Mouse (Mus musculus) heart, embryonic 15.5 days (tissue): ENCODE data around the gene Dnajc21. TPM values are rescaled to one million over a fixed set of nuclear protein-coding genes. Genes with fewer than 3 reads are reported as not detected.

Experiments used
- ATAC-seq: fragments of 200-750 bp; cut with Nextera tagmentation; replicated peaks from 2 replicates; pipeline ENCODE4 v1.8.0; 2017; ENCODE audit warnings: low read depth, moderate TSS enrichment; ENCODE audit not compliant: insufficient number of reproducible peaks, insufficient read depth, low FRiP score
- H3K27ac ChIP-seq: fragments of 300-500 bp; sonication (generic); 2 replicates; pipeline ENCODE4 v1.5.1; 2015; ENCODE audit warnings: mild to moderate bottlenecking, inconsistent platforms
- H3K27me3 ChIP-seq: fragments of 300-500 bp; sonication (generic); 2 replicates; pipeline ENCODE4 v1.6.1; 2015; ENCODE audit warnings: inconsistent platforms
- H3K36me3 ChIP-seq: fragments of 300-500 bp; sonication (generic); 2 replicates; pipeline ENCODE4 v1.6.1; 2015; ENCODE audit warnings: mild to moderate bottlenecking, inconsistent platforms
- H3K4me1 ChIP-seq: fragments of 300-500 bp; sonication (generic); replicated peaks from 2 replicates; pipeline ENCODE4 v1.6.1; 2015; ENCODE audit warnings: inconsistent platforms
- H3K4me2 ChIP-seq: fragments of 300-500 bp; sonication (generic); 2 replicates; pipeline ENCODE4 v1.6.1; 2015; ENCODE audit warnings: inconsistent platforms, mild to moderate bottlenecking, moderate library complexity
- H3K4me3 ChIP-seq: fragments of 300-500 bp; sonication (generic); 2 replicates; pipeline ENCODE4 v1.5.1; 2015; ENCODE audit warnings: mild to moderate bottlenecking, inconsistent platforms
- H3K9ac ChIP-seq: fragments of 300-500 bp; sonication (generic); 2 replicates; pipeline ENCODE4 v1.6.1; 2015; ENCODE audit warnings: mild to moderate bottlenecking, inconsistent platforms
- H3K9me3 ChIP-seq: fragments of 300-500 bp; sonication (generic); replicated peaks from 2 replicates; pipeline ENCODE4 v1.6.1; 2016; ENCODE audit warnings: inconsistent platforms
- WGBS: fragments of 180-500 bp; shearing (Covaris S2); methylation state at CpG from one replicate; pipeline ENCODE4 v1.1.7; 2015; ENCODE audit warnings: mixed read lengths; 5-methylcytosine and 5-hydroxymethylcytosine counted together
- polyA plus RNA-seq: library from polyadenylated mRNA; unstranded; fragments of >200 nt; fragmentation: Nextera tagmentation; extraction: Ambion mirVana; gene quantifications from 2 replicates; pipeline ENCODE4 v1.2.1, GENCODE M21; 2015

The Dnajc21 gene
- polyA plus RNA-seq, 1 experiment from 2014 or later, result 9.6 TPM

DNA sequence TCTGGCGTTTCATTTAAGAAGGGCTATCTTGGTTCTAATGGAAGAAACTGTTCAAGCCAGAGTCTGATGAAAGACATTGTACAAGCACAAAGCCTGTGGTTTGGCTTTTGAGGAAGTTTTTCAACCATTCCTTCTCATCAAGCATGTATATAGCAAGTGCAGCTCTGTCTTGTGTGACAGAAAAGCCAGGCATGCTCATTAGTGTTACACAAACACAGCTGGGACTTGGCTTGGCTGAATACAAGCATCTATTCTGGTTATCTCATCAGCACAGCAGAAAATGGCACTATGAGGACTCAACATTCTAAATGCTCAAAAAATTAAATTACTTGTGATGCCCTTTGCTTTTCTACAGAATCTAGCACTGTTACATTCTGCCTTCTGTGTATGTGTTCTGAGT is 33.4 kb downstream of the Dnajc21 start:
- Histone ChIP-seq H3K4me3 (no peak overlapping the region), H3K9ac (no peak overlapping the region), H3K36me3 (no peaks in the 10 kb centered on the region), H3K9me3 (no peaks in the 10 kb centered on the region), H3K4me2 (no peak overlapping the region), H3K4me1 (no peaks in the 10 kb centered on the region), H3K27ac (no peak overlapping the region), H3K27me3 (no peaks in the 10 kb centered on the region)
- 65% methylated on average over 1 of the region's 1 CpGs for WGBS
- no peak for ATAC-seq

DNA sequence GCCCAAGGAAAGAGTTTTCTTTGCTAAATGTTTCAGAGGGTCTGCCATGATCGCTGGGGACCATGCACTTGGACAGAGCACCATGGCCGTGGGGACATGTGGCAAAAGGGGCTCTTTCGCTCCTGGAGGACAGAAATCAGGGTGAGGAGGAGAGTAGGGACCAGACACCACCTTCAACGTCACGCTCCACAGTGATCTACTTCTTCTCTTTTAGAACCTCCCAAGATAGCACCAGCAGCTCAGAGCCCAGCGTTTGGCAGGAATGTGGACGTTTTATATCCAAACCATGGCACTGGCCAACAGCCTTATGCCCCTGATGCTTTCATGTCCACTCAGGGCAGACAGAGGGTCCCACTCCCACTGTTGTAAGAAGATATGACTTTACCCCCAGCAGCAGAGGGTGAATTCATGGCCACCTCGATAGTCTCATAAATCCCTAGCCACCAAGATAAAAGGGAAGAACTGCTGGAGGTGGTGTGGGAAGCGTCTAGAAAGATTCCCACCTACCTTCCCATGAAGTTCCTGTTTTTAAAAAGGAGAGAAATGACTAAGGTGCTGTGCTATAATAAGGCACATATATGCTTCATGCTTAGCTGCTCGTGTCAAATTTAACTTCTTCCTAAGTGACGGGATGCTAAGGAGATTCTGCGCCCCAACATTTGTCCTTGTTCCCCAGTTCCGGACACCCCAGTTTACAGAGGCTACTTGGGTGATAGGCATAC is 43.6 kb downstream of the Dnajc21 start:
- Histone ChIP-seq H3K27ac (no peak overlapping the region), H3K4me1 (no peaks in the 10 kb centered on the region), H3K4me2 (no peak overlapping the region), H3K4me3 (no peak overlapping the region), H3K9me3 (no peaks in the 10 kb centered on the region), H3K36me3 (no peaks in the 10 kb centered on the region), H3K9ac (no peak overlapping the region), H3K27me3 (no peaks in the 10 kb centered on the region)
- 83% methylated on average over 13 of the region's 13 CpGs for WGBS
- ATAC-seq, result no peak

DNA sequence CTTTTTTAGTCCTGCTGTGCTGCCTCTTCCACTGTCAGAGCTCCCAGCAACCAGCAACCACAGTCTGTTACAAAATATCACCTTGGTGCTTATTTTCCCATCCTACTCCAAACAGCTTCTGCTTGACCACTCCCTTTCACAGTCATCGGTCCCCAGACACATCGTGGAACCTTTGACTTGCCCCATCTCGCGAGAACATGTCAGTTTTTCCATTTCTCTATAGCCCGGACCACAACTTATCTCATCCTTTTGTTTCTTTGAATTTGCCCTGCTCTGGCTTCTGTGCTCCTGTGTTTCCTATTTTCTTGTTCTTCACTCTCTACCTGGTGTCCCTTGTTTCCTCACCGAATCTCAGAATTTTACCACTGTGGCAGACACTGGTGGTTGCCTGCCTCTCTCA is 44.2 kb downstream of the Dnajc21 start:
- no peaks in the 10 kb centered on the region for H3K4me1 ChIP-seq
- no peak overlapping the region for H3K4me3 ChIP-seq
- H3K27ac ChIP-seq, result no peak overlapping the region
- no peak for ATAC-seq
- H3K9me3 ChIP-seq, result no peaks in the 10 kb centered on the region
- H3K27me3 ChIP-seq, result no peaks in the 10 kb centered on the region
- no peak overlapping the region for H3K4me2 ChIP-seq
- no peaks in the 10 kb centered on the region for H3K36me3 ChIP-seq
- H3K9ac ChIP-seq, result no peak overlapping the region
- 75% methylated on average over 6 of the region's 6 CpGs for WGBS

DNA sequence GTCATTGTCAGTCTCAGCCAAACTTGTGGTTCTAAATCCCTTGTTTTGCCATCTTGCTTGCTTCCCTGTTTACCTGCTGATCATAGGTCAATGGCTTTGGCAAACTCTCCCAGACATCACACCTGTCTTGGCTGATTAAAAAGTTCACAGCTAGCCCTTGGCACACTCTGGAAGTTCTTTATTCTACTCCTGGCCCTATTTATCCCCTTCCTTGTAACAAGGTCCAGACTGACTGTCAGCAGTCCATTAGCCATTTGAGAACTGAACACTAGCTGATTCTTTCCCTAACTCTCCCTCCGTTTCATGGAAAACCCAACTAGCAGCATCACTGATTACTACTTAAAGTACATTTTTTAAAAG is 48.6 kb downstream of the Dnajc21 start:
- no peaks in the 10 kb centered on the region for H3K36me3 ChIP-seq
- no peak for ATAC-seq

DNA sequence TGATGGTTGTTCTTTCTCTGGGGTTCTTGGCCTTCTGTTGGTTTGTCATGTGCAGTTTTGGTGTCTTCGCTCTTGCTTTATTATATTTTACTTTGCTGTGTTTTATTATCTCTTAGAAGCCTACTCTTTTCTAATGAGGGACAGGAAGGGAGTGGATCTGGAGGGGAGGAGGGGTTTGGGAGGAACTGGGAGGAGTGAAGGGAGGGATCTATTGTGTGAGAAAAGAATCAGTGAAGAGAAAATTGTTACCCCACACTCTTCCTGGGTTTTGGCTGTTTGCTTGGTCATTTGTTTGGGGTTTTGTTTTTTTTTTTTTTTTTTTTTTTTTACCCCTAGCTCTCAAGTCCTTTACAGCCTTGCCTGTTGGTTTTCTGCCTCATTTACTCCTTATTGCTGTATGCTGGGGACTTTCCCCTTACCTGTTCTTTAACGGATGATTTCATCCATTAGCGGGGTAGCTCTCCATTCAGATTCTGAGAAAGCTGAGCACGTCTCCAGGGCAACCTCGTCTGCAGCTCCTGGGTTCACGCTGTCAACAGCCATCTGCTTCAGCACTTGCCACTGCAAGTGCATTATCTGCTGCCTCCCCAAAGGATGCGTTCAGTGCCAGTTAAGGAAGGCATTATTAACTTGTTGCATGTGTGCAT is 49.1 kb downstream of the Dnajc21 start:
- no peak overlapping the region for H3K4me3 ChIP-seq
- 34% methylated on average over 7 of the region's 7 CpGs for WGBS
- no peak overlapping the region for H3K9ac ChIP-seq
- H3K27me3 ChIP-seq, result no peaks in the 10 kb centered on the region
- no peak for ATAC-seq
- no peaks in the 10 kb centered on the region for H3K4me1 ChIP-seq
- H3K4me2 ChIP-seq, result no peak overlapping the region
- no peaks in the 10 kb centered on the region for H3K9me3 ChIP-seq
- no peaks in the 10 kb centered on the region for H3K36me3 ChIP-seq
- no peak overlapping the region for H3K27ac ChIP-seq

More for the DNA sequence above, 48.6 kb downstream of the Dnajc21 start:
- Histone ChIP-seq H3K27me3 (no peaks in the 10 kb centered on the region), H3K4me3 (no peak overlapping the region), H3K9me3 (no peaks in the 10 kb centered on the region), H3K27ac (no peak overlapping the region), H3K4me2 (no peak overlapping the region), H3K9ac (no peak overlapping the region), H3K4me1 (no peaks in the 10 kb centered on the region)
- 66% methylated on average over 1 of the region's 1 CpGs for WGBS

DNA sequence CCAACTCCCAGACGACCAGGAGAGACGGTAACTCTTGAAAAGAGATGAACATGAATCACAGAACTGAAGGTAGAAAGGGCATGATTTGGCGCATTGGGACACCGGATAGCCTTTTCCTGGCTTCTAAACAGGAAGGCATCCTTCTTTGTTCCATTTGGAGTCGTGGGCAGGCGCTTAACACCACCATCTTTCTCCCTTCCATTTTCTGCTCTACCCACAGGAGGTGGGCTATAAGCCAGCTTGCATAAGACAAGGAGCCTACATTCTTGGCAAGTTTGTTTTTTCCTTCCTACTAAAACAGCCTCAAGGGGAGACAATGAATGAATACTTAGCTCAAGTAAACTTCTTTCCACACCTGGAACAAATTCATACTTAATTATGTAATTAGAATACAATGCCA is 56.7 kb downstream of the Dnajc21 start:
- Histone ChIP-seq H3K9me3 (no peaks in the 10 kb centered on the region), H3K27me3 (no peaks in the 10 kb centered on the region), H3K4me2 (no peak overlapping the region), H3K27ac (no peak overlapping the region), H3K4me1 (no peaks in the 10 kb centered on the region), H3K4me3 (no peak overlapping the region), H3K9ac (no peak overlapping the region), H3K36me3 (no peaks in the 10 kb centered on the region)
- 87% methylated on average over 6 of the region's 6 CpGs for WGBS
- no peak for ATAC-seq

DNA sequence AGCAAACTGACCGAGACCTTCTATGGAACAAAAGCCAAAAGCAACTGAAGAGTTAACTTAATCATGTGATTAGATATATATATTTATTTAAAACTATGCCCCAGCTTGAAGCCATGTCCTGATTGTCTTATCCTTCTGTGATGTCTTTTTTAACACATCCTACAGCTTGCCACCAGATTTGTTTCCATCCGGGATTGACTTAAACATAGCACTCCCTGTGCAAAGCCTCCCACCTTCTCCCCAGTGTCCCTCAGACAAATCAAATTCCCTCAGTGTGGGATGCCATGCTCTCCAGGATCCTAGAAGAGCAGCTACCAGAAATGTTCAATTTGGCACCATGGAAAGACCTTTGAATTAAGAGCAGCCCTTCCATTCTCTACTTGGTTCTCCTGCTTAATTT is 59.4 kb downstream of the Dnajc21 start:
- no peak overlapping the region for H3K4me2 ChIP-seq
- no peaks in the 10 kb centered on the region for H3K36me3 ChIP-seq
- H3K9me3 ChIP-seq, result no peaks in the 10 kb centered on the region
- no peaks in the 10 kb centered on the region for H3K4me1 ChIP-seq
- H3K4me3 ChIP-seq, result no peak overlapping the region
- no peak overlapping the region for H3K9ac ChIP-seq
- 80% methylated on average over 2 of the region's 2 CpGs for WGBS
- H3K27ac ChIP-seq, result no peak overlapping the region
- no peak for ATAC-seq
- no peaks in the 10 kb centered on the region for H3K27me3 ChIP-seq

DNA sequence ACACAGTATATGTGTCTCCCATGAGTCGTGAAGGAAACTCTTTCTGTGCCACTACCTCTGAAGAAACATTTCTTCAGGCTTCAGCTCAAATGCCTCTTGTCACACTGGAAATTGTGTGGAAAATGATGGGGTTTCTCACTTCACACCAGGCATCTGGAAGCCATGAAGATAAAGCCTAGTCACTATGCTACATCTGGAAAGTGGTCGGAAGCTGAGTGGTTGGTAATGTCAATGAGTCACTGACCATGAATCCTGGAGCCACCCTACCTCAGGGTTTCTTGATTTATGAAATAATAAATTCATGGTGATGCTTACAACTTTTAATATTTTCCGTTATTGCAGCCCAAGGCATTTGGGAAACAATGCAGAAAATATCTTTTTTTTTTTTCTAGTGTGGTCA is 60.5 kb downstream of the Dnajc21 start:
- H3K4me3 ChIP-seq, result no peak overlapping the region
- no peaks in the 10 kb centered on the region for H3K36me3 ChIP-seq
- no peaks in the 10 kb centered on the region for H3K9me3 ChIP-seq
- no peak for ATAC-seq
- 75% methylated on average over 3 of the region's 3 CpGs for WGBS
- no peak overlapping the region for H3K27ac ChIP-seq
- no peak overlapping the region for H3K4me2 ChIP-seq
- no peaks in the 10 kb centered on the region for H3K27me3 ChIP-seq
- H3K4me1 ChIP-seq, result no peaks in the 10 kb centered on the region
- H3K9ac ChIP-seq, result no peak overlapping the region

DNA sequence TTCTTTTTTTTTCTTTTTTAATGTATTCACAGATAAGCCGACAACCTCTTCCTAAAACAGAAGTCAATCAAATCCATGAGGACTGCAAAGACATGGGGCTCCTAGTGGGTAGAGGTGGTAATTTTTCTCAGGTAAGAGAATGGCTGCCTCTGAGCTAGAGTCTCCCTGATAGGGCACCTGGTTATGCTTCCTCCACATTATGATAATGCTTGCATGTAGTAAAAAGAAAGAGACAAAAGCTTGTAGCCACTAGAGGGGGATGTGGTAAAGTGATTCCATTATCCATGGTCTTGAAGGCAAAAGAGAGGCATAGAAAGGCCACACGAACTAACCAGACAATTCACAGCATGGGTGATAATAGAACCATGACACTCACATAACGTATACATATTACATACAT is 69.9 kb downstream of the Dnajc21 start:
- no peak for ATAC-seq
- 61% methylated on average over 3 of the region's 3 CpGs for WGBS

DNA sequence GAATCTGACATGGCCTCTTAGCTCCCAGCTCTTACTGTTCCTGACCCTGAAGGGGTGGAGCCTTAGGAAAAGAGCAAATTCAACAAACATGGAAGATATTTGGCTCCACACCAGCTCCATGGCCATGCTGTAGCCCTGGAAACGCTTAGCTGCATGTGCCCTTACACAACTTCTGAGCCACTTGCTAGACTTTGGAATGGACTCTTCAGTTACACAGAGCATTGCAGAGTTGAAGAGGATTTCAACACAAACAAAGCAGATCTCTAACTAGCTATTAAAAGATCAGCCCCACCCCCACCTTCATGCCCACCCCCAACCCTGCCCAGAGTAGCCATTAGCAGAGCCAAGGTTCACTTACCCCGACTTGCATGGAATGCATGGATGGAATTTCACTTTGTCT is 70.5 kb downstream of the Dnajc21 start:
- ATAC-seq, result no peak
- Histone ChIP-seq H3K9ac (no peak overlapping the region), H3K36me3 (no peaks in the 10 kb centered on the region), H3K4me2 (no peak overlapping the region), H3K27me3 (no peaks in the 10 kb centered on the region), H3K27ac (no peak overlapping the region), H3K4me1 (no peaks in the 10 kb centered on the region), H3K9me3 (no peaks in the 10 kb centered on the region), H3K4me3 (no peak overlapping the region)
- 58% methylated on average over 2 of the region's 2 CpGs for WGBS

More for the DNA sequence above, 69.9 kb downstream of the Dnajc21 start:
- H3K27ac ChIP-seq, result no peak overlapping the region
- H3K27me3 ChIP-seq, result no peaks in the 10 kb centered on the region
- no peak overlapping the region for H3K9ac ChIP-seq
- no peaks in the 10 kb centered on the region for H3K36me3 ChIP-seq
- H3K9me3 ChIP-seq, result no peaks in the 10 kb centered on the region
- H3K4me1 ChIP-seq, result no peaks in the 10 kb centered on the region
- H3K4me3 ChIP-seq, result no peak overlapping the region
- no peak overlapping the region for H3K4me2 ChIP-seq
